Mouse (Mus musculus) right cerebral cortex, postnatal 14 days (tissue): ENCODE data around the gene Fnbp1l.

Experiments
- DNase-seq: peaks from one replicate; pipeline ENCODE4 v3.0.0; 2022

The Fnbp1l gene

DNA sequence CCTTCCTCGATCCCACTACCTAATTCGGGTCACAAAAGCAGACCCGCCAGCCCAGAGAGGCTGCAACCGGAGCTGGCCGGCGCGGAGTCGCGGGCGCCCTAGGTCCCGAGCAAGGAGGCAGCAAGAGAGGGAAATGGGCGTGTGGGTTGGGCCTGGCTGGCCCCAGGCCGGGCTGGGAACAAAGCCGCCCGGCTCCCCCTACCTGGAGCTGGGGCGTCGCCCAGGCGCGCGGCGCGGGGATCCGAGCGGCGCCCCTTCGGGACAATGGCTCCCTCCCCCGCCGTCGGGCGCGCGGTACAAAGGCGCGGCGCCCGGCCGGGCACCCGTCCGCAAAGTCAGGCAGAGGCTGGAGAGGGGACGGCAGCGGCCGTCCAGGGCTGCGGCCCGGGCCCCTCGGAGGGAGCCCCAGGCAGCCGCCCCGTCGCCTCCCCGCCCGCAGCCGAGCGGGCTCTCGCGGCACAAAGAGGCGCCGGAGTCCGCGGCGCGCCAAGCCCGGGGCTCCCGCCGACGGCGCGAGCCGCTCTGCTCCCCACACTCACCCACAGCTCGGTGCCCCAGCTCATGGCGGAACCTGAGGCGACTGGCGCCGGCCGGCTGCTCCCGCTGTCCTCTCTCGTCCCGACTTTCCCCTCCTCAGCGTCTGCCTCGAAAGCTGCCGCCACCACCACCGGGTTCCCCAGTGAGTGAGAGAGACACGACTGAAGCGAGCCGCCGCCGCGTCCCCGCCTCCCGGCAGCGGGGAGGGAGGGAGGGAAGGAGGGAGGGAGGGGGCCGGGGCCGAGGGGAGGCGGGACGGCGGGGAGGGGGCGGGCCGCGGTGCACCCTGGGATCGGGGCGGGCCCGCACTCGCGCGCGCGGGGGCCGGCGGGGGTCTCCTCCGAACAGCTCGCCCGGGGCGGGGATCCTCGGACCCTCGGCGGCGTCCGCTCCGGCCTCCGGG is at the start of gene Fnbp1l:
Gene Fnbp1l (minus strand): TSS at position 725 of the 940 bp plus-strand sequence.
- peak; percentile 81 for DNase-seq

DNA sequence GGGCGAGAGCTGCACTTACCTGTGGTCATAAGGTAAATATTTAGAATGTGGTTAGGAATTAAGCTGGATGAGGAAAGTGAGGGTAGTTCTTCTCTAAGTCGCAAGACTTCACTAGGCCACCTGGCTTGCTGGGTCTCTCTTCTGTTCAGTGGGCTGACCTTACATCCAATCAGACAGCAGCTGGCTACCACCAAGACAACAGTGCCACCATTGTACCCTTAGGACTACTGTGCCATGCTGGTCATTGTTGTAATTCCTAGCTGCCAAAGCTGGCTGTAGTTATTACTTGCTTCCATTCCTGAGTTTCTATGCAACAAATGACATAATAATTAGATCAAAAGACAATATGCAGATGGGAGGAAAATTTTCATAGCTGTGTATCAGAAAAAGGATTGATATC is 41.3 kb upstream of the Fnbp1l start:
- DNase-seq: no peak

DNA sequence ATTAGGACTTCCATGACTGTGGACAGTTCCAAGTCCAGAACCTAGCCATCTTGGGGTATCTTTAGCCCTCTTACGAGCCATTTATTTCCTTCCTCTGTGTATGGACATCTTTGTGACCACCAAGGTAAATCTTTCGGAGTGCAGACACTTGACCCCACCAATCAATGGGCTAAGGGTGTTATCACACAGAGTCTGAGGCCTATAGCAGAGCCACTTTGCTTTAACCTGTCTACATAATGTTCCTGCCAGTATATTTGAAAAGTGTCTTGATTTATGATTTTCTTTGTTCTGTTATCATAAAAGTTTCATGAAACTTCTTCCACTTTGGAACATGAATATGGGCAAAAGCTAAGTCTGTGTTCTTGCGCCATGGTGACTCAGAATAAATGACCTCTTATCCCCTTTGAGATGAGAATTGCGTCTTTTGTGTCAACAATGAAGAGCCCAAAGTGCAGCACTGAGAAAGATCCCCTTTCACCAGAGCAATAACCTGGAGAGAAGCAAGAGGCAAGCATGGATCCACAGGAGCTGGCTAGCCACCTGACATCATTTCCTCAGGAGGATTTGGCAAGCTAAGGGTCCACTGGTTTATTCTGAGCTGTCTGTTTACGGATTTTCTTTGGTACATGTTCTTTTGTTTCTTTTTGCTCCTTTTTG is 39.9 kb upstream of the Fnbp1l start:
- no peak for DNase-seq

DNA sequence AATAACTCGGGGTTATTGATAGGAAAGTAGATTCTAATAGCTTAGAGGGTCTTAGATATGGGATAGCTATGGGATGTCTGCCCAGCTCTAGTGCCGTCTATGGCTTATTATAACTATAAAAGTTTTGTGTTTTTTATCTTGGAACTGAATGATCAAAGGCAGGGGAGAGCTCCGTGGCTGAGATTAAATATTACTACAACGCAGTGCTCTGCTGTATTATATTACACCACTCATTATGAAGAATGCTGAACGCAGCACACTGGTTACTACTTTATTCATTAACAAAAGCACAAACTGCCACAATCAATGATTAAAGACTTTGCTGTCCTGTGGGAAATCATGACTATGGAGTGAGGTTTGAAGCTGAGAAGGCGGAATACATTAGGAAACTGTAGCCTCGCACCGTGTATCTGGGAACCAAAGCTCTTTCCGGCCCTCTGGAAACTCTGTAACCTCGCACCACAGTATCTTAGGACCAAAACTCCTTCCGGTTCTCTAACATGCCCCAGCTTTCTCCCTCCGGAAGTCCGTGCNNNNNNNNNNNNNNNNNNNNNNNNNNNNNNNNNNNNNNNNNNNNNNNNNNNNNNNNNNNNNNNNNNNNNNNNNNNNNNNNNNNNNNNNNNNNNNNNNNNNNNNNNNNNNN is 27.8 kb upstream of the Fnbp1l start:
- no peak for DNase-seq

DNA sequence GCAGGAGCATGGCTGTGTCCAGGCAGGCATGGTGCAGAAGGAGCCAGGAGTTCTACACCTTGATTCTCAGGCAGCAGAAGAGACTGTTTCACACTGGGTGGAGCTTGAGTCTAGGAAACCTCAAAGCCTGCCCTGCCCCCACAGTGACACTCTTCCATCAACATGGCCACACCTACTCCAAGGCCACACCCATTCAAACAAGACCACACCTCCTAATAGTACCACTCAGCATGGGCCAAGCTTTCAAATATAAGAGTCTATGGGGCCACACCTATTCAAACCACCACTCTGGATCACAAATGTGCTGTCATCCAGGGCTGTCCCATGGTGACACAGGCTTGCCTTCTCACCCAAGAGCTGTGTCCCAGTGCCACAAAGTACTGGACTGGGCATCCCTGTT is 20.8 kb upstream of the Fnbp1l start:
- DNase-seq: no peak

DNA sequence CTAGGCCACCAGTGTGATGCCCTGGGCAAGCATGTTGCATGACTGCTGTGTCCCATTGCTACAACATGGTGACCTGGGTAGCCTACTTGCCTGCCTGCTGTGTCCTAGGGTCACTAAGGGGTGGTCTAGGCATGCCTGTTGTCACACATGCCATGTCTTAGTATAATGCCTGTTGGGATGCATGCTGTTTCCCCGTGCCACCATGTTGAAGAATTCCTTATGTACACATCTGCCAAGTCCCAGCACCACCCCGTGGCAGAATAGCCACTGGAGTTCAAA is 19.6 kb upstream of the Fnbp1l start:
- no peak for DNase-seq

DNA sequence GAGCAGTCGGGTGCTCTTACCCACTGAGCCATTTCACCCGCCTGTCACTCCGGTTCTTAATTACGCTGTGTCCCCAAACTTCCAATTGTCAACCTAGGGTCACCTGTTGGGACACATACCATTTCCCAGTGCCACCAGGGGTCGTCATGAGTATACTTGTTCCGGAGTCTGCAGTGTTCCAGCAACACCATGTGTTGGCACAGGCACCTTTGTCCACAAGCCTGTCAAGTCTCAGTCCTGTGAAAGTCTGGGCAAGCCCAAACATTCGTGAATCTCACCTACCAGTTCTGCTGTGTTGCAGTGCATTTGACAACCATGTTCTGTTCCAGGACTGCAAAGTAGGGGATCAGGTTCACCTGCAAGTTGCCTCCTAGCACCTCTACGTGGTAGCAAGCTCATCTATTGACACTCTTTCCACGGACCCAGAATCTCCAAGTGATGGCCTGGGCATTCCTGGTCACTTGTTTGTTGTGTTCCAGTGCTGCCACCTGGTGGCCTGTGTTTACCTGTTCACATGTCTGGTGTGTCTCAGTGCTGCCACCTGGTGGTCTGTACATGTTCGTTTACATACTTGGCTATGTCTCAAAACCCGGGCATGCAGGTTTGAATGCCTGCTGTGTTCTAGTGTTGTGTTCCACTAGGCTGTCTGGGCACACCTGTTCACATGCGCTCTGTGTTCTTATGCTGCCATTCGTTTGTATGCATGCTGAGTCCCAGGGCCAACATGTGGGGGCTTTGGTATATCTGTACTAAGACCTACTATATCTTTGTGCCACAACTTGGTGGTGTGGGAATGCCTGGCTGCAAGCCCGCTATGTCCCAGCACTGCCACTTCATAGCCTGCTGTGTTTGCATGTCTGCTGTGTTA is 19.0 kb upstream of the Fnbp1l start:
- DNase-seq: peak; percentile 98

DNA sequence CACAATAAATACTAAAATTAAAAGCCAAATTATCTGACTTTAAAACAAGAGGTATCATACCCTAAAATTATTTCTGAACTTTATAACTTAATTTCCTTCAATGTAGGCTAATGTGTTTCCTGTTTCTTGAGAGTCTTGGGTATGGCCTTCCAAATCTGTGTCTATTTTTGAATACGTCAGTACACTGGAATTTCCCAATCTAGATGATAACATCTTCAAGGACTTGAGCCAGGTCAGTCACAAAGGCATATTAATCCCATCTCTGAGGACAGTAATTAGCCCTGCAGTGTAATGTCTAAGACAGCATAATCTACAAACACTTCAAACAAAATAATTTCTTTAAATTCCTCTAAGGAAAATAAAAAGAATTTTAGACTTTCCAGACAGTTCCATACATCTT is 17.8 kb upstream of the Fnbp1l start:
- no peak for DNase-seq

DNA sequence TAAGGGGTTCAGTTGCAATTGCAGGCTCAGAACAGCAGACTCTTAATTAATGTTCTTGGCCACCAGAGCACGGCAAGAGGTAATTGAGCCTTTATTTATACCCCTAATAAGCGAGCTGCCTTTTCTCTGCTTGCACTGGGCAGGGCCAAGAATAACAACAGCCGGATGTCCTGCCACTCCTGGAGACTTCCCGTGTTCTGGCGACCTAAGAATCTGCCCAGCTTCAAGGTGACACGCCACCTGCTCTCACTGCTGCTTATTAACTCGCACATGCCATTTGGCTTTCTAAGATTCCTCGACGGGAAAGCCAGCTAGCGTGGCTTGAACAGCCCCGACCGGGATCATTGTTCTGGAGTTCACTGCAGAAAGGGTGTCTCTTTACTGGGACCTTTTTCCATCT is 15.7 kb upstream of the Fnbp1l start:
- DNase-seq: no peak

DNA sequence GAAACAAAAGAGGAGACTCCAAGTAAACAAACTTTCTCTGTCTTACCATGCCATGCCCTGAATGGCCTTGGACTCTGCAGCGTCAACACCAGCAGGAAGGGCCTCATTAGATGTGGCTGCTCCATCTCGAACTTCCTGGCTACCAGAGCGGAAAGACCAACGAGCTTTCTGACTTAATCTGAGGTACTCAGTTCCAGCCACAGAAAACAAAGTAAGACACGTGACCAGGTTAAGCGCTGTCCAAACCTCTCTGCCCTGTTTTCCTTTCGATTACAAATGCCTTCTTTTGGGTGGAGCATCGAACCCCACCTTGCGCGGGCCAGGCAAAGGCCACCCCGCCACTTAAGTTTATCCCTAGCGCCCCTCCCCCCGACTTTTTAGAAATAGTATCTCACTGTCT is 10.1 kb upstream of the Fnbp1l start:
- no peak for DNase-seq

DNA sequence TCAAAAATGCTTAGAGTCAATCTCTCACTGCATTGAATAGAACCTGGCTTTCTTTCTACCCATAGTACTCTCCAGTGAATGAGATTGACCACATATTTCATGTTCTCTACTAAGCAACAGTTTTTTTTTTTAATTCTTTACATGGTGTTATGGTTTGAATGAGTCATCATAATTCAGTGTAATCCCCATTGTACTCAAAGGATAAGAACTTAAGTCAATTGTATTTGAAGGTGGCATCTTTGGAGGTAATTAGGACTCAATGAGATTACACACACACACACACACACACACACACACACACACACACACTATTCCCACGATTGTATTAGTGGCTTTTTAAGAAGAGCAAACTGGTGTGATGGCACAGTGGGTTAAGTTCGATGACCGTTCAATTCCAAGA is 9.4 kb upstream of the Fnbp1l start:
- no peak for DNase-seq

DNA sequence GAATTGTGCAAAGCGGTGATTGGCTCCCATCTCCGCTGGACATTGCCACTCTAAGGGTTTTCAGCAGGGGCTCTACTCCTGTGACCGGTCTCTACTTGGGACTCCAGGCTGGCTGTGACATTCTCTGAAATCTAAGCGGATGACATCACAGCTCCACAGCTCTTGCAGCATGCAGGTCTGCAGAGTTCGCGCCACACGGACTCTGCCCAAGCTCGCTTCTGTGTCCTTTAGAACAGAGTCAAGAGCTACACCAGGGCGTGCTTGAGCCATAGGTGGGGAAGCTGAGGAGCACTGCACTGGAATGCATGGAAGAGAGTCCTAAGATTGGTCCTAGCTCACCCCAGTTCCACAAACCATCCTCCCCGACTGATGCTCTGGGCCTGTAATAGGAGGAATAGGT is 9.0 kb upstream of the Fnbp1l start:
- no peak for DNase-seq

DNA sequence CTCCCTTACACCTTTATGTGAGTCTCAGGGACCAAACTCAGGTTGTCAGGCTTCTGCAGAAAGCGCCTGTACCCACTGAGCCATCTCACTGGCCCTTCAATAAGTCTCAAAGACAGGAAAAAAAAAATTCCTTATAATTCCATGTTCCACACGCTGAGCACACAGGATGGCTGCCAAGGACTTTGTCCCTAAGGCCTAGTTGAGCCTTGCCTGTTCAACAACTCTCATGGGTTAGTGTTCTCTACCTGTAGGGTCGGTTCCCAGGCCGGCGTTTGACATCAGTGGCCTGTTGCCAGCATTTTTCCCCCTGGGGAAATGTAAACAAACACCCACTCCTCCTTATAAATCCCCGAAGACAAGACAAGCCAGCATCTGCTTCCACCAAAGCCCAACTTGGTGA is 8.3 kb upstream of the Fnbp1l start:
- no peak for DNase-seq

DNA sequence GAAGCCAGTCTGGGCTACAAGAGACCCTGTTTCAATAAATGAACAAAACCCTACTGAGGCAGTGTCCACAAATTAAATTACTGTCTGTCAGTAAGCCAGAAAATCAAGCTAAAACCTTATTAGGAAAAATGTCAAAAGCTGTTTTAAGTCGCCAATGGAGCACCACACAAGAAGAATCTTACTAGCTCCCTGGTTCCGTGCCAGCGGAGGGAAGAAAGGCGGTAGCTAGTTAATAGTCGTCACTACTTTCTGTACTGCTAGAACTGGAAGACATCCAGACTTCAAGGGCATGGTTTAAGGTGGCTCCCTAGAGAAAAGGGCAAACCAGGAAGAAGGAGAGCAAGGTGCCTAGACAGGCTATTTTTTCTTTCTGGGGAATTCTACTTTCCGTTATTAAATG is 5.1 kb upstream of the Fnbp1l start:
- DNase-seq: no peak

DNA sequence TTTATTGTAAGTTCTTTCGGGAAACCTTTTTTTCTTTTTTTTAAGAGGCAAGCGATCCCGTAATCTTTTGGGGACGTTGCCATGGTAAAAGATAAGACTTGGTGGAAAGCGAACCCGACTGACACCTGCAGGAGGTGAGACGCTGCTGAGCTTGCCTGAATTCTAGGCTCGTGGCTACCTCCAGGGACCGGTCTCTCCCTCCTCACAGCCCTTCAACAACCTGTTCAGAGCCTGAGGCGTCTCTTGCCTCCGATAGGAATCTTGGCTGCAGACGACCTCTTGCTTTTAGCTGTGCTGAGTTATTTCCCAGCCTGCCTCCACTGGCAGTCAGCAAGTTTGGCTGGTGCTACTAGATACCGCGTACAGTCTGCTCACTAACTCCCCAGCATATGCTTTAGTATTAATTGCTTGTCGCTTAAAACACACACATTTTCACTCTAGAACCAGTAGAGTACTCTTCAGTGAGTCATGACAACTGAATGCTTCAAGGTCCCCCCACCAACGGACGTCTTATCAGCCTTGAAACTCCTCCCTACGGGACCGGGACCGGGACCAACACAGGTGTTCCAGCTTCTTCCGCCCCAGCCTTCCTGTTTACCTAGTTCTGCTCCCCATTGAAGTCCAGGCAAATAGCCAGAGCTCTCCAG is 893 bp upstream of the Fnbp1l start:
- peak; percentile 38 for DNase-seq

DNA sequence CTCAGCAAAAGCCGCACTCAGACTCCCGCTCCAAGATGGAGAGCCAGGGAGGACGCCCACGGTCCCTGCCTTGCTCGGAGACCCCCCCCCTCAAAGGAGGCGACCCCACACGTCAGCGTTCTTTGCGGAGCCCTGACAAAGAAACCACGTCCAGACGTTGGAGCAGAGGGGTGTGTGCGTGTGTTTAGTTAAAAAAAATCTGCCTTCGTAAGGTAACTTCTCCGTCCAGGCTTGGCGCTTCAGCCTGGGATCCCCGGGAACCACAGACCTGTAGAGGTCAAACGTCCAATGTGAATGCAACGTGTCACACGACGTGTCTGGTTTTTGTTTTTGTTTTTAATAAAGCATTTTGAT is 393 bp upstream of the Fnbp1l start:
- no peak for DNase-seq

DNA sequence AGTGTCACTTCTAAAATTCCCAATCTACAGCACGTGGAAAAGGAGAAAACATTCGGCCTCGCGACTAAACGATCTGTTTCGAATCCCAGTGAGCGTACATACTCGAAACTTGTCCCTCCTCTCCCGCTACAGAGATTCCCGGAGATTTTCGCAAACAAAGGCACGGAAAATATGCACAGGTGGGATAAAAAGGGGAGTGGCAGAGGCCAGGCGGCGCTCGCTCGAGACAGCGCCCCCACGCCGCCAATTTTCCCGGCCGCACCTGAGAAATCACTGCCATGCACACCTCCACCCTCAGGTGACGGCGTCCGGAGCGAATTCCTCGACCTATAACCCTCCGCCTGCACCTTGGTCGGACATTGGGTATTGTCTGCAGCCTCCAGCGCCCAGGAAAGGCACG is 1.1 kb downstream of the Fnbp1l start:
- peak; percentile 38 for DNase-seq

DNA sequence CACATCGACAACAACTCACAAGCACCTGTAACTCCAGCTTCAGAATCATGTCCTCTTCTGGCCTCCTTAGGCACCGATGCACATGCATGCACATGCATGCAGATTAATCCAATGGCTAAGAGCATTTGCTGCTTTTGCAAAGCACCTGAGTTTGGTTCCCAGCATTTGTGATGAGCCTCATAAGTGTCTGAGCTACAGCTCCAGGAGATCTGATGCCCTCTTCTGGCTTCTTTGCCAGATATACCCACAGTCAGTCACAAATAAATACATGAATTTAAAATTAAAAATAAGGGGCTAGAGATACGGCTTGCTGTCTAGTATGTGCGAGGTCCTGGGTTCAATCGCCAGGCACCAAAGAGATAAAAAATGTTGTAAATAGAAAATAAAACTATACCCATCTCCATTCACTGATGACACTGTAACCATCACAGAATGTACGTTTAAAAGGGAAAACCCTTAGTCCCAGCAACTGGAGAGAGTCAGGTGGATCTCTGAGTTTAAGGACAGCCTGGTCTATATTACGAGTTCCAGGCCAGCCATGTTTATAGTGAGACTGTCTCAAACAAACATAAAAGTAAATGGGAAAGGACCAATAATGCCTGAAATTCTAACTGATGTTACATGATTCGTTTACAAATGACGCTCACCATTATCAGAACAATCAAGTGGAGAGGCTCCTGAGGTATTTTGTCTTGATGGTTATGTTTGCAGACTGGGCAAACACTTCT is 1.7 kb downstream of the Fnbp1l start:
- DNase-seq: no peak

DNA sequence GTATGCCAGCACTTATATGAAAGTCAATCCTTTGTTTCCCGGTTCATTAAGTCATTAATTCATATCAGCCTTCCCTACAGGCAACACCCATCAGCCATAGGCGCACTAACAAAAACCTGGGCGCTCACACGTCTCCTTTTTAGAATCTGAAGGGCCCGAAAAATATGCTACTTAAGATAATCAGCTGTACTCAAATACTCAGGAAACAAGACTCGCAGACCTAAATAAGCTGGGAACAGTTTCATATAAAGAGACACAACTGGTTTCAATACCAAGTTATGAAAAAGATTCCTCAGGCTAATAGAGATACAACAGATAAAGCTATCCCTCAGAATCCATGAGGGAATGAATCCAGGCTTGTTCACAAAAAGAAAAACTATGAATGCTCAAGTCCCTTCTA is 7.0 kb downstream of the Fnbp1l start:
- no peak for DNase-seq

DNA sequence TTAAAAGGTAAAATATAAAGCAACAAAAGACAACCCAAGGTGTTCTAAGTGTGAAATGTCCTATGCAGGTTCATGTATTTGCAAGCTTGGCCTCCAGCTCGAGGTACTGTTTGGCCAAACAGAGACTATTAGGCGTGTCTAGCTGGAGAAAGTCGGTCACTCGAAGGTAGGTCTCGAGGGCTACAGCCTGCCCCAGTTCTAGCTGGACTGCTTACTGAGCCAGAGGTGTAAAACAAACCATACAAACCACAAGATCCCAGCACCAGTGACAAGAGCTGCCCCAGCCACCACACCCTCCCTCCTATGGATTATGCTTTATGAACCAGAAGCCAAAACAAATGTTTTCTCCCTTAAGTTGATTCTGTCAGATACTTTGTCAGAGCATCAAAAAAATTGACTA is 7.8 kb downstream of the Fnbp1l start:
- no peak for DNase-seq

DNA sequence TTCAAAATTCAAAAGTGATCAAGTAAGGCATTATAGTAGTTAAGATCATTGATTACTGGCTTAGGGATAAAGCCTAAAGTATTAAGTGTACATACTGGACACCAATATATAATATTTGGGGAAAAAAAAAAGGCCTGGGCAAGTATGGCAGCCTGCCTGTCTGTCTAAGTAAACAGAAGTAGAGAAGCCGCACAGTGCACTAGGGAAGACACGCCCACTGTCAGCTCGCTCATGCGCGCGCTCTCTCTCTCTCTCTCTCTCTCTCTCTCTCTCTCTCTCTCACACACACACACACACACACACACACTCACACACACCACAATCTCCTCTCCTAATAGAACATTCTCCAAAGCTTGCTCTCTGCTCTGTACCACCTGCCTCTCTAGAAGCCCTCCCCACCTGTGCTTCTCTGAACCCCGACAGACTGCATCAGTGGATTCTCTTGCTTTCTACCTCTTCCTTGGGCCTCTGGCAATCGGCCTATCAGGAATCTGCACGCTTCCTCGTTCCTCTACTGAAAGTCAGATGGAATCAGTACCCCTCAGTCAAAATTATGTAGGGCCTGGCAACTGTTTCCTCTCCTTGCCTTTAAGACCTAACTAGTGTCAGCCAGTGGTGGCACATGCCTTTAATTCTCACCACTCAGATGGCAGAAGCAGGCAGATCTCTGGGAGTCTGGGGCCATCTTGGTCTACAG is 13.3 kb downstream of the Fnbp1l start:
- DNase-seq: no peak
